Mouse (Mus musculus) heart, embryonic 11.5 days (tissue): ENCODE measurements around the gene Tef. TPM values are rescaled to one million over a fixed set of nuclear protein-coding genes. Genes with fewer than 3 reads are reported as not detected.
A peak's percentile ranks its signal among the peaks of the same experiment; 100 is the strongest.

ENCODE experiments used
- ATAC-seq: fragments of 200-750 bp; cut with Nextera tagmentation; replicated peaks from 2 replicates; pipeline ENCODE4 v1.8.0; 2017; ENCODE audit warnings: moderate library complexity; ENCODE audit not compliant: insufficient number of reproducible peaks, low FRiP score, low TSS enrichment
- H3K27ac ChIP-seq: fragments of 300-500 bp; sonication (generic); 2 replicates; pipeline ENCODE4 v1.5.1; 2014; ENCODE audit warnings: mild to moderate bottlenecking, low read depth, low read length
- H3K27me3 ChIP-seq: fragments of 300-500 bp; sonication (generic); 2 replicates; pipeline ENCODE4 v1.6.1; 2014; ENCODE audit warnings: mild to moderate bottlenecking, low read length, mixed read lengths; ENCODE audit not compliant: control insufficient read depth, insufficient read depth
- H3K36me3 ChIP-seq: fragments of 300-500 bp; sonication (generic); 2 replicates; pipeline ENCODE4 v1.6.1; 2014; ENCODE audit warnings: mild to moderate bottlenecking, low read length, moderate library complexity, mixed read lengths; ENCODE audit not compliant: control insufficient read depth, insufficient read depth
- H3K4me1 ChIP-seq: fragments of 300-500 bp; sonication (generic); 2 replicates; pipeline ENCODE4 v1.6.1; 2014; ENCODE audit warnings: low read length; ENCODE audit not compliant: control insufficient read depth, insufficient read depth
- H3K4me2 ChIP-seq: fragments of 300-500 bp; sonication (generic); 2 replicates; pipeline ENCODE4 v1.6.1; 2014; ENCODE audit warnings: mild to moderate bottlenecking, moderate library complexity
- H3K4me3 ChIP-seq: fragments of 300-500 bp; sonication (generic); 2 replicates; pipeline ENCODE4 v1.5.1; 2014; ENCODE audit warnings: low read depth, low read length
- H3K9ac ChIP-seq: fragments of 300-500 bp; sonication (generic); 2 replicates; pipeline ENCODE4 v1.6.1; 2014; ENCODE audit warnings: mild to moderate bottlenecking, low read depth, low read length, moderate library complexity
- H3K9me3 ChIP-seq: fragments of 300-500 bp; sonication (generic); replicated peaks from 2 replicates; pipeline ENCODE4 v1.6.1; 2016; ENCODE audit warnings: low read length; ENCODE audit not compliant: control insufficient read depth
- WGBS: fragments of 180-500 bp; shearing (Covaris S2); extraction: QIAGEN DNeasy Blood & Tissue Kit; methylation state at CpG from one replicate; pipeline ENCODE4 v1.1.7; 2014; ENCODE audit not compliant: insufficient replicate concordance; 5-methylcytosine and 5-hydroxymethylcytosine counted together
- polyA plus RNA-seq: library from polyadenylated mRNA; unstranded; fragments of >200 nt; fragmentation: Nextera tagmentation; extraction: Ambion mirVana; gene quantifications from 2 replicates; pipeline ENCODE4 v1.2.1, GENCODE M21; 2014

Tef gene
- polyA plus RNA-seq, 1 experiment from 2014 or later, result 15.0 TPM

DNA sequence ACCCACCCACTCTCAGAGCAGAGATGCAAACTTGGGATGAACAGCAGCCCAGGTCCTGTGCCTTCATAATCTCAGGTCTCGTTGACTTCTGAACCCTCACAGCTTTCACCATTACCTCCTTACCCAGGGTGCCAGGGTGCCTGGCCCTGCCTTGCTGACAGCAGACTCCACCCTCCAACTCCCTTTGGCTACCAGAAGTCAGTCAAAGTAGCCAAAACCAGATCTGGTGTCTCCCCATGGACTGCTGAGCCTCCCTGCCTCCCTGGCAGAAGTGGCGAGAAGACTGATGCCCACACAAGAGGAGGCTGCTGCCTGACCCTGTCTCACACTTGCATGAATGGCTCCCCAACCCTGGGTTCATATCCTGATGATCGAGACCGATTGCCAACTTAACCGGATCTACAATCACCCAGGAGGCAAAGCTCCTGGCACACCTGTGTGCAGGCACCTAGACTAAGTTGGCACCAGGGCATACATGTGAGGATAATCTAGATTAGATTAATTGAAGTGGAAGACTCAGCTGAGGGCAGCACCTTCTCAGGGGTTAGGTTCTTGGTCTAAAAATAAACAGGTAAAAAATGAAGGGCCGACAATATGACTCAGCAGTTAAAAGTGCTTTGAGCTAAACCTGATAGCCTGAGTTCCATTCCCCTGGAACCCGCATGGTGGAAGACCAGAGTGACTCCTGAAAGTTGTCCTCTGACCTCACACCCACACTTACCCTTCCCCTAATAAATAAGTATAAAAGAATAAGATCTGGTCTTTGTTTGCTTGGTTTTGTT is 26.4 kb downstream of the Tef start:
- 67% methylated on average over 7 of the region's 7 CpGs for WGBS
- Histone ChIP-seq H3K4me2 (no peak overlapping the region), H3K9ac (no peak overlapping the region), H3K27me3 (no peaks in the 10 kb centered on the region), H3K9me3 (no peaks in the 10 kb centered on the region), H3K4me3 (no peak overlapping the region), H3K27ac (no peak overlapping the region), H3K4me1 (no peaks in the 10 kb centered on the region), H3K36me3 (peaks cover 4% of the 10 kb centered on the region; the same call in 1 of the 2 replicates)
- no peak for ATAC-seq

DNA sequence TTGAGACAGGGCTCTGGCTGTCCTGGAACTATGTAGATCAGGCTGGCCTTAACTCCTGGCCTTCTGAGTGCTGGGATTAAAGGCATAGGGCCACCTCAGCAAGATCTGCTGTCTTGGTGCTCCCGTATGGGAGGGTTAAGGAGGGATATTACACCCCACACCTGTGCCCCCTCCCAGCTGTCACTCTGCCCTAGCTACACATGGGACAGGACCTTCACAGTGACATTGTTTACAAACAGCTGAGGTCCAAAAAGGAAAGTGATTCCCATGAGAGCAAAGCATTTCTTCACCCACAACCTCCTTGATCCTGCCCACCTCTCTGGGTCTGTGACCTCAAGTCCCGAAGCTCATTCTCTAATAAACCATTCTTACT is 27.0 kb downstream of the Tef start:
- H3K4me3 ChIP-seq, result no peak overlapping the region
- no peaks in the 10 kb centered on the region for H3K9me3 ChIP-seq
- WGBS, result 71% methylated on average over 2 of the region's 2 CpGs
- peaks cover 2% of the 10 kb centered on the region; the same call in 1 of the 2 replicates for H3K36me3 ChIP-seq
- H3K27me3 ChIP-seq, result no peaks in the 10 kb centered on the region
- H3K9ac ChIP-seq, result no peak overlapping the region
- no peak overlapping the region for H3K27ac ChIP-seq
- no peak overlapping the region for H3K4me2 ChIP-seq
- ATAC-seq, result no peak
- 0 out of 2 replicates have a peak, but pooled peaks cover 2% of the 10 kb centered on the region for H3K4me1 ChIP-seq

DNA sequence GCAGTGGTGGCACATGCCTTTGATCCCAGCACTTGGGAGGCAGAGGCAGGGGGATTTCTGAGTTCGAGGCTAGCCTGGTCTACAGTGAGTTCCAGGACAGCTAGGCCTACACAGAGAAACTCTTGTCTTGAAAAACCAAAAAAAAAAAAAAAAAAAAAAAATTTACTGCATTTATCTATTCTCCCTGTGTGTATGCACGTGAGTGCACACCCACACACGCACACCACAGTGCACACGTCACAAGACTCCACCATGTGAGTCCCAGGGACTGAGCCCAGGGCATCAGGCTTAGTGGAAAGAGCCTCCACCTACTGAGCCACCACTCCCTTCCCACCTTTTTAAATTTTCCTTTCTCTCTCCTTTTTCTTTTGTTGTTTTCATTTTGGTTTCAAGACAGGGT is 28.3 kb downstream of the Tef start:
- Histone ChIP-seq H3K4me2 (no peak overlapping the region), H3K27ac (no peak overlapping the region), H3K4me3 (no peak overlapping the region), H3K9me3 (no peaks in the 10 kb centered on the region), H3K36me3 (no peaks in the 10 kb centered on the region), H3K27me3 (no peaks in the 10 kb centered on the region), H3K4me1 (0 out of 2 replicates have a peak, but pooled peaks cover 2% of the 10 kb centered on the region), H3K9ac (no peak overlapping the region)
- 82% methylated on average over 4 of the region's 4 CpGs for WGBS
- ATAC-seq, result no peak

DNA sequence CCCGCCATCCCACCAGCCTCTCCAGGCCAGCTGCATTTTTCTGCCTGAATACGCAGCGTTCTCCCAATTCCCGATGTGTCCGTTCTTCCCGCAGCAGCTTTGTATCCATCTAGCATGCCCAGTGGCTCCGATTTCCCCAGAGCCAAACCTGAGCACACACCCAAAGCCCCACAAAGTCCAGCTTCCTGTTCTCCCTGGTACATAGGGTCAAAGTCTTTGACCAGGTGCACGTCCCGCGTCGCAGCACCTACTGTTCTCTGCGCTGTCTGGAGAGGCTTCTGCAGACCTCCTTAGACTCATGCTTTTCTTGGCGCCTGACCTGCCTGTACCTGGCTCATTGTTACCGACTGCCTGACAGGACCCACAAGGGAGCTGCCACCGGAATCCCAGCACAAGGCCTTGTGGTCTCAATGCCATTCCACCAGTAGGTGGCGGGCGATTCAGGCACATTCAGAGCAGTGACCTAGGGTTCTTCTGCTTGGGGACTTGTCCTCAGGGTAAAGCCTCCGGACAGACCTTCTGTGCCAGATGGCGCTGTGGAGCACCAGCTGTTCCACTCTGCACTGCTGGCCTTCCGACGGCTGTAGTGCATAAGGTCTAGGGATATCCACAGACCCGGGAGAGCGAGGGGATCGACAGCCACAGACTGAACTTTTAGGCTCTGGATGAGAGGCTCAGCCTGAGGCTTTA is 29.1 kb downstream of the Tef start:
- Histone ChIP-seq H3K9ac (no peak overlapping the region), H3K4me2 (peak overlapping the region; percentile 10), H3K4me3 (no peak overlapping the region)

DNA sequence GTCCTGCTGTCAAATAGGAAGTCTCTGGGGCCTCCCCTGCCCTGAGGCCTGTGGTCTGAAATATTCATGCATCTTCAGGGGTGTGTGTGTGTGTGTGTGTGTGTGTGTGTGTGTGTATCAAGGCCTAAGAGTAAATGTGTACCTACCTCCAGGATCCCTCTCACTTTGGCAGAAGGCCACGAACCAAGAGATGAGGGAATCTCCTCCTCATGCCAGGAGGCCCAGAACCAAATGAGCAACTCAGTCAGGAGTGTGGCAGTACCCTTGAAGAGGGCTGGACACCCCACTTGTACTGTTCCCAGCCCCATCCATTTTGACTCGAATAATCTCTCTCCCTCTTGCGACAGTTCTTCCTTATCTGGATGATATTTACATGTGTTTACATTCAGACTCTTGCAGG is 30.0 kb downstream of the Tef start:
- no peaks in the 10 kb centered on the region for H3K36me3 ChIP-seq
- 81% methylated on average over 3 of the region's 3 CpGs for WGBS
- H3K27me3 ChIP-seq, result no peaks in the 10 kb centered on the region
- H3K9ac ChIP-seq, result no peak overlapping the region
- no peak overlapping the region for H3K4me2 ChIP-seq
- no peak overlapping the region for H3K27ac ChIP-seq
- H3K4me3 ChIP-seq, result no peak overlapping the region
- H3K9me3 ChIP-seq, result no peaks in the 10 kb centered on the region
- no peak for ATAC-seq
- H3K4me1 ChIP-seq, result peaks cover 9% of the 10 kb centered on the region; the same call in 1 of the 2 replicates

More for the DNA sequence above, 29.1 kb downstream of the Tef start:
- Histone ChIP-seq H3K36me3 (no peaks in the 10 kb centered on the region), H3K27ac (no peak overlapping the region), H3K9me3 (no peaks in the 10 kb centered on the region), H3K4me1 (peaks cover 9% of the 10 kb centered on the region; the same call in 1 of the 2 replicates), H3K27me3 (no peaks in the 10 kb centered on the region)
- WGBS, result 13% methylated on average over 24 of the region's 24 CpGs
- peak; percentile 80 for ATAC-seq

DNA sequence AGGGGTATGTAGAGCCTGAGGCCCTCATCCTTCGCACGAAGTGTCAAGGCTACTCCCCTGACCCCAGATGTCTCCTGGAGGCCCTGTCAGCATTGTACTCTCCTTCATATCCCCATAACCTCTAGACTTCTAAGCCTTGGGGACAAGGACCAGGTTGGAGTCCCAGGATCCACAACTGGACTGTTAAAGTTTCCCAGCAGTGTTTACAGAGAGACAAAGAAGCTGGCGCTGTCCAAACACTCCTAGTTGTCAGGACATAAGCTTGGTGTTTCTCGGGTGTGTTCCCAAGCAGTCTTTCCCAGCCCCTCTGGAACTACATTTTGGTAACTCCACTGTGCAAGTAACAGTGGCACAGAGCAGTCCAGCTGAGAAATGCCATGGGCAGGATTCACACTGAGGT is 31.3 kb downstream of the Tef start:
- H3K27me3 ChIP-seq, result no peaks in the 10 kb centered on the region
- ATAC-seq, result no peak
- no peaks in the 10 kb centered on the region for H3K9me3 ChIP-seq
- no peak overlapping the region for H3K4me3 ChIP-seq
- no peak overlapping the region for H3K27ac ChIP-seq
- H3K9ac ChIP-seq, result no peak overlapping the region
- WGBS, result 69% methylated on average over 4 of the region's 4 CpGs
- H3K4me1 ChIP-seq, result peaks cover 9% of the 10 kb centered on the region; the same call in 1 of the 2 replicates
- no peaks in the 10 kb centered on the region for H3K36me3 ChIP-seq
- H3K4me2 ChIP-seq, result no peak overlapping the region

DNA sequence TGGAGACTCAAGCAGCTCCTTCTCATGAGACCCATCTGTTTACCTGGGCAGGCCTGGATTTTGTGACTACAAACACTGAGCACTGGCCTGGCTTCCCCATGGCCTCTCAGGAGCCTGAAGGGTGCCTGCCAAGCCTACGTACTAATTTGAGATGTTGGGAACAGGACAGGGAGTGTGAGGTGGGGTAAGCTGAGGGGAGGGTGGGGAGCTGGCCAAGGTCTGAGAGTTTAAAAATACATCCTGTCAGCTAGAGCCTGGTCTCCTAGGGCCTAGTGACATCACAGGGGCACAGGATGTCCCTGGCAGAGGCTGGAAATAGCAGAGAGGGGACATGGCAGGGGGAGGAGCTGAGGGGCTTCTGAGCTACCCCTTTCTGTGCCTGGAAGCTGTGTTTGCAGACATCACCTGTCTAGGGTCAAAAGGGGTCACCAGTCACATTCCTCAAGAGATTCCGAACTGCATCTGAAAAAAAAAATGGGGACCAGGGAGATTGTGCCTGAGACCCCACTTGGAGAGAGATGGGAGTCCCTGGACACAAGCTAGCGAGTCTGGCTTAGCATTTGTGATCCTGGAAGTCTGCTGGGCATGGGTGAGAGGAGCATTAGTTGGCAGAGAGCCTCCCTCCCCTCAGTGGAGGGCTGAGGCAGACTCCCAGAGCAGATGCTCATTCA is 32.1 kb downstream of the Tef start:
- no peaks in the 10 kb centered on the region for H3K9me3 ChIP-seq
- WGBS, result 38% methylated on average over 3 of the region's 3 CpGs
- no peak overlapping the region for H3K27ac ChIP-seq
- no peak overlapping the region for H3K4me3 ChIP-seq
- no peaks in the 10 kb centered on the region for H3K36me3 ChIP-seq
- peaks cover 9% of the 10 kb centered on the region; the same call in 1 of the 2 replicates for H3K4me1 ChIP-seq
- no peak overlapping the region for H3K9ac ChIP-seq
- no peak overlapping the region for H3K4me2 ChIP-seq
- H3K27me3 ChIP-seq, result no peaks in the 10 kb centered on the region
- ATAC-seq, result no peak

DNA sequence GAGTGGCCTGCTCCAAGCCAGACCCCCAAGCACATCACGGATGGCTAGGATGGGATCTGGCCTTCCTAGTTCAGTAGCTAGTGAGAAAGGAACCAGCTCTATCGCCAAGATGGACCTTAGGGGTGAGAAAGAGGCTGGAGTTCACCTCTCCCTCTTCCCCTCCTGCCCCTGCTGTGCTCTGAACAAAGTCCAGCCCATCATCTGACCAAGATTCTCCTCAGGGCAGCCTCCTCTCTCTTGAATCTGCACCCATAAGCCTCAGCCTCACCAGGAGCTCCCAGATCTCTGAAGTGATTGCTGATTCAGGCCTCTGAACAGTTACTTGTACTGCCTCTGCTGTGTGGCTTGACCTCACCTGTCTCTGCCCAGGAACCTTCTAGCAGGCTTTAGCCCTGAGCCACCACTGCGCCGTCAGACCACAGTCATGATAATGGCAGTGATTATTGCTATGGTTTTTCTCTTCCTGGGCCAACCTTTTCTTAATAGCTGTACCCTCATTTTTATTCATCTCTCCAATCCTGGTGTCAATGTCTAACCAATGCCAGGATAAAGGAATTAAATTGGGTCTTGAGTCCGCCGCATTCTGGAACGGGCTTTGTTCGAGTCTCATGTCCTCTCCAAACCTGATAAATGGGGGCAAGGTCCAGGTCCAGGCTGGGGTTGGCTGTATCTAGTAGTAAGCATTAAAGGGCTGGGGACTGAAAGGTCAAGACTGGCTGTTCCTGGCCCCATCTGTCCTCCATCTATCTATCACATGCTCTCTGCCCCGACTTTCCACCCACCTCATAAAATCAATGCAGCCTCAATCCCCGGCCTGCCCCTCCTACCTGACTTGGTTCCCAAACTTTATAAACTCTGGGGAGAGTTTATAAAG is 33.0 kb downstream of the Tef start:
- ATAC-seq, result no peak
- Histone ChIP-seq H3K27me3 (no peaks in the 10 kb centered on the region), H3K9ac (no peak overlapping the region; the same call in 1 of the 2 replicates), H3K9me3 (no peaks in the 10 kb centered on the region), H3K36me3 (no peaks in the 10 kb centered on the region), H3K4me1 (peaks cover 9% of the 10 kb centered on the region; the same call in 1 of the 2 replicates), H3K4me2 (peak overlapping the region; percentile 64; the same call in 1 of the 2 replicates), H3K4me3 (no peak overlapping the region; the same call in 1 of the 2 replicates), H3K27ac (no peak overlapping the region)
- 68% methylated on average over 10 of the region's 10 CpGs for WGBS
